Mouse (Mus musculus): ENCODE results near the gene Magi1. TPM values are rescaled to one million over a fixed set of nuclear protein-coding genes. Genes with fewer than 3 reads are reported as not detected.

Gene Magi1
- total RNA-seq, 2 experiments from 2014 or later, result 28.5 to 28.7 TPM

- intact Hi-C loops (cut with DNase I), result no loop called here
- DNase-seq, result no peak
Observed at GRCm38 (mm10) chr6:94075228-94075627, 208.5 kb downstream of the Magi1 start.

DNA sequence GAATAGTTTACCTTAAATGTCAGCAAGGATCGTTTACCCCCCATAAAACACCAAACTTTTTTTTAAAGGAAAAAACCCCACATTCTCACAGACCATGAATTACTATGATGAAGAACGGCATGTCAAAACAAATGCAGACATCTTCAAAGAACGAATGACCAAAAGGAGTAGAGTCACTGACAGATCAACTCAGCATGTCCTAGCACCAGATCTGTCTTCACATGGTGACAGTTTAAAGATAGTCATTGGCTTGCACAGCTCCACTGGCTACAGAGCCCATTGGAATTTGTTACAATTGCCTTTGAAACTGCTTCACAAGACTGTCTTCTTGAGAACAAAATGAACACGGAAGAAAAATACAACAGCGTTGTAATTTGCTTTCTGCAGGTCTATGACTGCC, 212.0 kb downstream of the Magi1 start:
- no peak for DNase-seq
- intact Hi-C loops (cut with DNase I), result no loop called here

DNA sequence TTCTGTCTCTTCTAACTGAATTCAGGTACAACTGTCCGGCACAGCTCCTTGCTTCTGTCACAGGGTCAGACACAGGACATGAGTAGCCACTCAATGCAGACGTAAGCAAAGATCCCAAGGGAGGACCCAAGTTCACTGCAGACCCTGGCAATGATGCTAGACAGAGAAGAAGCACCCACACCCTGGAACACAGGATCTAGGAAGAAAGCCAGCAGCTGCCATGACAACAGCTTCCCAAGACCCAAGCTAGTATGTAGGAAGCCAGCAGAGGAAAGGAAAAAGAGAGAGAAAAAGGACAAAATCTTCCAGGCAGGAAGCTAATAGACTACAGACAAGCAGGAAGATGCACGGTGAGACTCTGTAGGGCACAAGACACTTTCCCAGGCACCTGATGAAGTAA, 213.0 kb downstream of the Magi1 start:
- no peak for DNase-seq
- intact Hi-C loops (cut with DNase I), result no loop called here

- intact Hi-C loops (cut with DNase I), result no loop called here
- DNase-seq, result no peak
Observed at GRCm38 (mm10) chr6:94069421-94069820, 214.3 kb downstream of the Magi1 start.

- intact Hi-C loops (cut with DNase I), result no loop called here
- DNase-seq, result no peak
Observed at GRCm38 (mm10) chr6:94067741-94068450, 215.8 kb downstream of the Magi1 start.

DNA sequence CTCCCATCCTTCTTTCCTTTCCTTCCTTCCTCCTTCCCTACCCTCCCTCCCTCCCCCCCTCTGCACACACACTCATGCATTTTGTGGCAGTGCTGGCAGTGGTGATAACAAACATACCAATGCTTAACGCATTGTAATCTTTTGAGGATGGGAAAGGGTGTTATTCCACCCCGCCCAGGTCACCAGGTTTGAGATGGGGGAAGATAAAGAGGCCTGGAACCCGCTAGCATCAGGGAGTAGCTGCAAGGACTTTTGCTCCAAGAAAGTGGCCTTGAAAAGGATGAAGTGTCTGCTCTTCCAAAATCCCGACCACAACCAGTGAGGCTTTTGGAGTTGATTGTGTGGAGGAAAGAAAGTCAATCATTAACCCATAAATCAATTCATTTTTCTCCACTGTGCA, 218.9 kb downstream of the Magi1 start:
- no peak for DNase-seq
- intact Hi-C loops (cut with DNase I), result no loop called here

GRCm38 (mm10) chr6:94063542-94063941, 220.2 kb downstream of the Magi1 start:
- DNase-seq, result no peak
- intact Hi-C loops (cut with DNase I), result no loop called here

- DNase-seq, result no peak
- intact Hi-C loops (cut with DNase I), result no loop called here
Observed at GRCm38 (mm10) chr6:94061424-94061980, 222.2 kb downstream of the Magi1 start.

DNA sequence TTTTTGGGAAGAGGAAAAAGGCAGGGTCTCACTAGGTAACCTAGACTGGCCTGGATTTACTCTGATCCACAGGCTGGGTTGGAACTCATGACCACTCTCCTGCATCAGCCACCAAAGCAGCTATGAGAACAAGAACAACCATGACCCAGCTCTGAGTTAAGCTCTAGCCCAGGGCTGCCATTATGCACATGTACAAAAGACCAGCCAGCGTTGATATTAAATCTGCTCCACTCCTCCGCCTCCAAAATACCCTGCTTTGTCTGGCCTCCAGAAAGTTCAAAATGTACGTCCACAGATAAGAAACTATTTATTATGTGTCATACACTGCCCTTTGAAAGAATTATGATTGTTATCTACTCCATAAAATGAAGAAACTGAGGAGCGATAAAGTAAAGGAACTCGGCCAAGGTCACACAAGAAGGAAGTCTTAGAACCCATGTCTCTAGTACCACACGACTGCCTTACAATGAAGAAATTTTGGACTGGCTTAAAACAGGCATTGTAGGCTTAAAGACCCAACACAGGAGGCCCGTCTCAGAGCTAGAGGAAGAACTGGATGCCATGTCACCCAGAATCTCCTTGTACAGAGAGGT, 223.0 kb downstream of the Magi1 start:
- intact Hi-C loops (cut with DNase I), result no loop called here

DNA sequence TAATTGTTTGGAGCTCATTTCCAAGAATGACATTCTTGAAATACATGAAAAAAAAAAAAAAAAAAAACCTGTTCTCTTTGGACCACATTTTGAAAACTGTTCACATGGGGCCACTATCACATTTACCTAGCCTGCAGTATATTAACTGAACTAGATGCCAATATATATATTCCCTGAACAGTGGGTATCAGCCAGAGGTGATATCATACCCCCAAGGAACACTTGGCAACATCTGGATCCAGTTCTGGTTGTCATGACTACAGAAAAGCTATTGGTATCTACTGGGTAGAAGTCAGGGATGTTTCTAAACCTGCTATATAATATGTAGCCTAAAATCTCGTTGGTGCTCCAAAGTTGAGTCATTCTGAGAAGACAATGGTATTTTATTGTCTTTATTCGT, 224.6 kb downstream of the Magi1 start:
- intact Hi-C loops (cut with DNase I), result no loop called here
- DNase-seq, result no peak

More for the DNA sequence above, 223.0 kb downstream of the Magi1 start:
- no peak for DNase-seq

DNA sequence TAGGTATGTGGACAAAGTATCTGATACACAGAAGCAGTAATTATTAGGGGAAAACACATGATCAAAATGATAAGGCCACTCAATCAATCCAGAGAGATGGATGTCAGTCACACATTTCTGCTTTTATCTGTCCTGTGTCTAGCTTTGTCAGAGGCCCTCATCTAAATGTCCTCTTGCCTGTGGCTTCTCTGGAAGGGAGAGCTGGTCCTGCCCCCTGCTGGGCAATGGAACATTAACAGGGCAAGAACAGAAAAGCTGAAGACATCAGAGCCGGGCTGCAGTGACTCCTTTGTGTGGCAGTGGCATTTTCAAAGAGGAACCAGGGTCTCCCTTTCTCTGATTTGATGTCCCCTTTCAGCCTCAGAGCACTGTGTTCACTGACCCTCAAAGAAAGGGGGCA, 229.8 kb downstream of the Magi1 start:
- peak; percentile 42 to 60 for DNase-seq
- intact Hi-C loops (cut with DNase I), result loop anchor here (2.0 kb wide), 1 partner anchor 297 kb away; no protein-coding TSS in a partner anchor

DNA sequence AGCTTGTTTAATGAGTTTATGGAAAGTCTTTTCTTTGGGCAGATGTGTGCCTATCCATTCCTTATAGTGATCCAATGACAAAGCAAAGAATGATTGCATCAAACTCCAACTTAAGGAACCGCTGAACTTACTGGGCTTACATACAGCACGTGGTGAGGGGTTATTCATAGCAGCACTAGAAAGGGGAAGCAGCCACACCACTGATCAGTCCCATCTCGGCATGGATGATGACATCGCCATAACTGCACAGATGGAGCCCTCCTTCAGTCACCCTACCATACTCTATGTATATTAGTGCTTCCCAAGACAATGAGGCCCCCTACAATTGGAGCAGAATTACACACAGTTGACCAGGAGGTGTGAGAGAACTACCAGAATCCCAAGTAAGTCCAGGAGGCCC, 238.5 kb downstream of the Magi1 start:
- DNase-seq, result no peak
- intact Hi-C loops (cut with DNase I), result no loop called here

- DNase-seq, result no peak
- intact Hi-C loops (cut with DNase I), result no loop called here
Observed at GRCm38 (mm10) chr6:94043461-94043860, 240.3 kb downstream of the Magi1 start.

GRCm38 (mm10) chr6:94040093-94040492, 243.6 kb downstream of the Magi1 start:
- DNase-seq, result peak; percentile 37 to 60
- intact Hi-C loops (cut with DNase I), result no loop called here

DNA sequence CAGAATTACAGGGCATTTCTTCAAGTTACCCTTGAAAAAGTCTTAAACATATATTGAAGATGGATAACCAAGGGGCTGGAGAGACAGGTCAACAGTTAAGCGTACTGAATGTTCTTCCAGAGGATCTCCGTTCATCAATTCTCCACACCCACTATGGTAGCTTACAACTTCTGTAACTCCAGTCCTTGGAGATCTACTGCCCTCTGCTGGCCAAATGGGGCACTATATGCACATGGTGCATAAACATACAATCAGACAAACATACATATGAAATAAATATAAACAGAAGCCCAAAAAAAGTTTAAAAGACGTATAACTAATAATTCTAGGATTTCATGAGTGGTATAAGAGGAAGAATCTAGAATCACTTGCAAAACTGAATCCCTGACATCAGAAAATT, 244.8 kb downstream of the Magi1 start:
- intact Hi-C loops (cut with DNase I), result no loop called here
- no peak for DNase-seq

GRCm38 (mm10) chr6:94036554-94036953, 247.2 kb downstream of the Magi1 start:
- no peak for DNase-seq
- intact Hi-C loops (cut with DNase I), result no loop called here

GRCm38 (mm10) chr6:94026361-94026760, 257.4 kb downstream of the Magi1 start:
- intact Hi-C loops (cut with DNase I), result no loop called here
- no peak for DNase-seq

DNA sequence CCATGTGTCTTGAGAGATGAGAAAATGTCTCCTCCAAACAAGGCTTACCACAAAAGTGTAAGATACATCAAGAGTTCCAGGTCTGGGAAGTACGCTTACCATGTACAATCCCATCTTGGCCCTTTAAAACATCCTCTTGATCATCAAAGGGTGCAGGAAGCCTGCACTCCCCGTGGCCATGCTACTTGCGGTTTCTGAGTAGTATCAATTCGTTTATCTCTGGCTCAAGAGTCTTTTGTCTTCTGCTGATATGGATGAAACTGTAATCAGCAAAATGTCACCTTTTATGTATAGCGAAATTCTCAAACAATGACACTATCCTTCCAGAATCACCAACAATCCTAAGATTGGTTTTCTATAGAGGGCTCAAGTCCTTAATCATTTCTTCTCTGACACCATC, 261.3 kb downstream of the Magi1 start:
- no peak for DNase-seq
- intact Hi-C loops (cut with DNase I), result no loop called here

DNA sequence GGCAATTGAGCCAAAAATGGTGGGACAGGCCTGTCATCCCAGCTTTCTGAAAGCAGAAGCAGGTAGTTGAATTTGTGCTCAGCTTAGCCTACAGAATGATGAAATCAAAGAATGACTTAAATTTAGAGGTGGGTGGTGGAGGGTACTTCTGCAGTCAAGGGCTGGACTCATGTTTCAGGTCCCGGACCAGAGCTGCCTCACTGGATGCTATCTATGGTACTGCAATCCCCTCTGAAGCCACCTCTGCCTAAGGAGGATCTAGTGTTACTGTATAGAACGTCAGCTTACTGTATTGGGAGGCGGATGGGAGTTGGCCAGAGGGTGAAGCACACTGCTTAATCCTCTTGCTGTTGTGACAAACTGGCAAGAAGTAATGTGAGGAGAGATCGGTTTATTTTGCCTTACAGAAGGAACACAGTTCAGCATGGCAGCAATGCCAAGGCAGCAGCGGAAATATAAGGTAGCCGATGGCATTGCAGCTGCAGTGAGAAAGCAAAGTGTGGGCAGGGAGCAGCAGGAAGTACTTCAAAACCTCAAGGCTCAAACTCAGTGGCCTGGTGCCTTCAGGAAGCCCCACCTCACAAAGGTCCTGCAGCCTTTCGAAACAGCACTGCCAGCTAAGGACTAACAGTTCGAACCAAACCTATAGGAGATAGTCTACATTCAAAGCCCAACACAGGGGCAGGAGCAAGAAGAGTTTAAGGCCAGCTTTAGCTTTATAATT, 262.3 kb downstream of the Magi1 start:
- no peak for DNase-seq
- intact Hi-C loops (cut with DNase I), result no loop called here

DNA sequence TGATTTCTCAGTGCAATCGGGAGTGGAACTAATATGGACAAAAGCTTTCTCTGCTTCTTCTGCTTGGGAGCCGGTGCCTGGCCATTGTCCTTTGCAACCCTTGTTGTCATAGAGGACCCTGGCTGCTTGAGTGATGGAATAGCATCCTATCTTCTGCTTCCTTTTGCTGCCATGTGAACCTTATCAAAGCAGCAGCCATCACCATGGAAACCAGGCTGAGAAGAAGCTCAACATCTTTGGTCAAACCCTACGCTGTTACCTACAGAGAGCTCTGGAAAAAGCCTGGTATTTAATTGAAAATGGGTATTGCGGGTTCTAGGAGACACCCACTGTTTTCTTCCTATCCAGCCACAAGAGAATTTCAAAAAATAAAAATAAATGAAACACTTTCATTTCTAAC, 263.2 kb downstream of the Magi1 start:
- DNase-seq, result no peak
- intact Hi-C loops (cut with DNase I), result no loop called here

- intact Hi-C loops (cut with DNase I), result no loop called here
- no peak for DNase-seq
Observed at GRCm38 (mm10) chr6:94019935-94020334, 263.8 kb downstream of the Magi1 start.

- intact Hi-C loops (cut with DNase I), result no loop called here
Observed at GRCm38 (mm10) chr6:94013761-94014160, 270.0 kb downstream of the Magi1 start.

More at GRCm38 (mm10) chr6:94013761-94014160, 270.0 kb downstream of the Magi1 start:
- DNase-seq, result no peak

Measured in heart, postnatal 10 days (tissue).